Mouse (Mus musculus) yolk sac, embryonic 10.5 days (tissue): ENCODE results near the gene Naa11.

ENCODE experiments used
- DNase-seq: peaks from one replicate; pipeline ENCODE4 v3.0.0-alpha.2; 2017; ENCODE audit warnings: low spot score

Naa11 gene

DNA sequence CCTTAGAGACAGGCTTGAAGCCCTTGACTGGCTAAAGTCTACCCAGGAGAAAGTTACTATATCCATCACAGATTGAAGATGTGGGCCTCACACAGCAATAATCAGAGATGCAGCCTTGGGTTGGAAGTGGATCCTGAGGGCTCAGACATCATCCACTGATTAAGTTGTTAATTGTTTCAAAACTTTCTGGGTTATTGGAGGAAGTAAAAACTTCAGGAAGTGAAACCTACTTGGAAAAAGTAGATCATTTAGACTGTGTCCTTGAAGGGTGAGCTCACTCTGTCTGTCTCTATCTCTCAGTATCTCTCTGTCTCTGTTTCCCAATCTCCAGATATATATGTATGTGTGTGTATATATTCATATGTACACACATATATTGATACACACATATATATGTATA, 47.0 kb downstream of the Naa11 start:
- no peak for DNase-seq

DNA sequence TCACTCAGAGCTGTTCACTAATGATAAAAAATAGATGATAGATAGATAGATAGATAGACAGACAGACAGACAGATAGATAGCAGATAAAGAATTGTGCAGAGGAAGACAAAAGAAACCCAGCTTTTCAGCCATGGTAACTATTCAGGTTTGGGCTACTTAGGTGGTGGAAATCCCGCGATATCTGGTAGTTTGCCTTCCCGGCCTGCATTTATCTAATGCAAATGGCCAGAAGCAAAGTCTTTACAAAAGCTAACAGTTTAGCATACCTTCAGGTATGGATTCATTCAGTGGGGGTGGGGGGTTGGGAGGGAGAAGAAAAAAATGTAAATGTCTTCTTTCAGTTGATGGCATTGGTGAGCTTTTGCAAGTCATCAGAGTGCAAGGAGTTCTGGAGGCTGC, 48.0 kb downstream of the Naa11 start:
- DNase-seq, result no peak

DNA sequence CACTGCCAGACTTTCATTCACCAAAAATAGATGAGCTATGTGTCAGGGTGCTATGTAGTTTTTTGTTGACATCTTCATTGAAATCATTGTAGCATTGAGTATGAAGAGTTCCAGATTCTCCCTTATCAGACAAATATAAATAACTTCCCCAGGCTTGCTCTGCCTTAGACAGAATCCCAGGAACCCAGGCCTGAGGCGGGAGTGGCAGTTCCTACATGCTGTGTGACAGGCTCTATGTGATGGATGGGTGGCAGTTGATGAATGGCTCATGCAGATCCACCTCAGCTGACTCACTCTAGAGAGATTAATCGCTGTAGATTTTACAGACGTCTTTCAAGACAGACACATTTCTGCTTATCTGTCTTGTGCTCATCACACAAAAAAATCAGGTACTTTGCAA, 57.4 kb downstream of the Naa11 start:
- no peak for DNase-seq
